Mouse (Mus musculus) neural tube, embryonic 12.5 days (tissue): ENCODE measurements around the gene Ptafr. TPM values are rescaled to one million over a fixed set of nuclear protein-coding genes. Genes with fewer than 3 reads are reported as not detected.
"Not testable (repeated sequence)": the region's sequence is repeated elsewhere in the genome, so short reads cannot be mapped to it uniquely, and the experiment has no call there.

Source experiments
- ATAC-seq: fragments of 200-750 bp; cut with Nextera tagmentation; 2 replicates; pipeline ENCODE4 v1.8.0; 2017; ENCODE audit warnings: low read depth, mild to moderate bottlenecking, moderate TSS enrichment, moderate library complexity; ENCODE audit not compliant: low FRiP score
- H3K27ac ChIP-seq: fragments of 300-500 bp; sonication (generic); 2 replicates; pipeline ENCODE4 v1.5.1; 2016
- H3K27me3 ChIP-seq: fragments of 300-500 bp; sonication (generic); replicated peaks from 2 replicates; pipeline ENCODE4 v1.6.1; 2016; ENCODE audit warnings: mild to moderate bottlenecking
- H3K36me3 ChIP-seq: fragments of 300-500 bp; sonication (generic); 2 replicates; pipeline ENCODE4 v1.6.1; 2016; ENCODE audit warnings: mild to moderate bottlenecking
- H3K4me1 ChIP-seq: fragments of 300-500 bp; sonication (generic); 2 replicates; pipeline ENCODE4 v1.6.1; 2016
- H3K4me2 ChIP-seq: fragments of 300-500 bp; sonication (generic); replicated peaks from 2 replicates; pipeline ENCODE4 v1.6.1; 2016; ENCODE audit warnings: mild to moderate bottlenecking
- H3K4me3 ChIP-seq: fragments of 300-500 bp; sonication (generic); 2 replicates; pipeline ENCODE4 v1.5.1; 2016
- H3K9ac ChIP-seq: fragments of 300-500 bp; sonication (generic); 2 replicates; pipeline ENCODE4 v1.6.1; 2016; ENCODE audit warnings: mild to moderate bottlenecking
- H3K9me3 ChIP-seq: fragments of 300-500 bp; sonication (generic); 2 replicates; pipeline ENCODE4 v1.6.1; 2016; ENCODE audit warnings: mild to moderate bottlenecking
- WGBS: fragments of 180-500 bp; shearing (Covaris S2); methylation state at CpG from one replicate; pipeline ENCODE4 v1.1.7; 2016; 5-methylcytosine and 5-hydroxymethylcytosine counted together
- polyA plus RNA-seq: library from polyadenylated mRNA; unstranded; fragments of >200 nt; fragmentation: Nextera tagmentation; extraction: Ambion mirVana; gene quantifications from 2 replicates; pipeline ENCODE4 v1.2.1, GENCODE M21; 2016

Gene Ptafr
- polyA plus RNA-seq, 1 experiment from 2014 or later = 0.66 TPM

DNA sequence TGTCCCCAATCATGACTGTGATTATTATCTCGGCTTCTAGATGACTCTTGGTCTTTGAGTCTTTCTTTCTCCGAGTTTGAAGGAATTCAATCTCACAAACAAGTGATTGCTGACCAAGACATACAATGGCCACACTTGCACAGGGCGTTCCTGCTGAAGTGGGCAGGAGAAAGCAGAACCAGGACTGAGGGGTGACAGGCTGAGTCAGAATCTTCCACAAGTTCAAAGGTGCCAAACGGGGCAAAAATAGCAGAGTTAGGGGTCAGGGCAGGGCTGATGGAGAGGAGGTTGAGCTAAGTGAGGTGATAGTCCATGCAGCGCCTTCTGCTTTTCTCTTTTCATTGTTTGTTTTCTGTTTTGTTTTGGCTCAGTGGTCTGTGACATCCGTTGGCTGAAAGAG lies 36.6 kb downstream of the Ptafr start:
- no peak for ATAC-seq
- Histone ChIP-seq H3K9me3 (no peaks in the 10 kb centered on the region), H3K27ac (no peak overlapping the region), H3K9ac (no peak overlapping the region), H3K4me3 (no peak overlapping the region), H3K27me3 (no peaks in the 10 kb centered on the region), H3K4me1 (no peaks in the 10 kb centered on the region), H3K4me2 (no peak overlapping the region), H3K36me3 (no peaks in the 10 kb centered on the region)
- WGBS = 85% methylated on average over 6 of the region's 6 CpGs

DNA sequence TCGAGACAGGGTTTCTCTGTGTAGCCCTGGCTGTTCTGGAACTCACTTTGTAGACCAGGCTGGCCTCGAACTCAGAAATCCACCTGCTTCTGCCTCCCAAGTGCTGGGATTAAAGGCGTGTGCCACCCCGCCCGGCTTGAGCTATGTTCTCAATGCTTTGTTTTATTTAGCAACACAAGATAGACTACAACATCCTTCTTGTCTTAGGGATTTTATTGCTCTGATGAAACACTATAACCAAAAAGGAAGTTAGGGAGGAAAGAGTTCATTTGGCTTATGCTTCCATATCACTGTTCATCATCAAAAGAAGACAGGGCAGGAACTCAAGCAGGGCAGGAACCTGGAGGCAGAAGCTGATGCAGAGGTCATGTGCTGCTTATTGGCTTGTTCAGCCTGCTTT lies 37.4 kb downstream of the Ptafr start:
- WGBS = 80% methylated on average over 5 of the region's 5 CpGs
- ATAC-seq = not testable (repeated sequence)

DNA sequence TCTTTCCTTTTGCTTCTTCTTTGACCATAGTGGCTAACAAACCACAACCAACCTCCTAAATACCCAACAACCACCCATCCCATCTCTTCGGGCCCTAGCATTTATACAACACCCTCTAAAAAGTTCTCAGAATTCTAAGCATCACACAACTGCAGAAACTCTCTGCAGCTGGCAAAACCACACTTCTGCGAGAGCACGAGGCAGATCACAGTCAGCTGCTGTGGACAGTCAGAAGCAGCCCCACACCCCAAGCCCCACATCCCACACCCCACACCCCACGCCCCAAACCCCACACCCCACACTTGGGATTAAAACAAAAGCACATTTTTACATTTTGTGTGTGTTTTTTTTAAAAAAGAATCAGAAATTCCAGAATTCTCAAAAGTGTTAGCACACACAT lies 39.6 kb downstream of the Ptafr start:
- Histone ChIP-seq H3K4me1 (no peaks in the 10 kb centered on the region), H3K9me3 (no peaks in the 10 kb centered on the region), H3K9ac (no peak overlapping the region), H3K4me2 (no peak overlapping the region), H3K36me3 (no peaks in the 10 kb centered on the region), H3K27me3 (no peaks in the 10 kb centered on the region), H3K4me3 (no peak overlapping the region), H3K27ac (no peak overlapping the region)
- ATAC-seq = no peak
- 81% methylated on average over 4 of the region's 4 CpGs for WGBS

More for the DNA sequence above, 37.4 kb downstream of the Ptafr start:
- not testable (repeated sequence) for H3K4me3 ChIP-seq, H3K9me3 ChIP-seq, H3K4me1 ChIP-seq, H3K9ac ChIP-seq, H3K27ac ChIP-seq, H3K4me2 ChIP-seq, H3K36me3 ChIP-seq, H3K27me3 ChIP-seq

DNA sequence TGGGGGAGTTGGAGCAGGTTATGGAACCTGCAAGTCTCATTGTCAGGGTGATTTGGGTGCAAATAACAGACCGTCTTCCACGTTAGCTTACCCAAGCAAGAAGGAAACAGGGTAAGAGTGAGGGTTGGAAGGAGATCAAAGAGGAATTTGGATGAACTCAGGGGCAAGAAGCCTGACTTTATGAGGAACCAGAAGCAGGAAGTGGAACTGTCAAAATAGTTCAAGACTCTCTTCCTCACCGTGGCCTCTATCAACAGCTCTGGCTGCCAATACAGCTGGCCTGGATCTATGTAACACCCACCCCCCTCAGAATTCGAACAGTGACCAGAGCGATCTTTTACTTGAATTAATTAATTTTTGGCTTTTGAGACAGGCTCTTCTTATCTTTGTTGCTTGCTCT lies 41.9 kb downstream of the Ptafr start:
- Histone ChIP-seq H3K9me3 (no peaks in the 10 kb centered on the region), H3K4me1 (no peaks in the 10 kb centered on the region), H3K9ac (no peak overlapping the region), H3K27me3 (no peaks in the 10 kb centered on the region), H3K27ac (no peak overlapping the region), H3K36me3 (no peaks in the 10 kb centered on the region), H3K4me2 (no peak overlapping the region), H3K4me3 (no peak overlapping the region)
- WGBS = 74% methylated on average over 5 of the region's 5 CpGs
- ATAC-seq = no peak

DNA sequence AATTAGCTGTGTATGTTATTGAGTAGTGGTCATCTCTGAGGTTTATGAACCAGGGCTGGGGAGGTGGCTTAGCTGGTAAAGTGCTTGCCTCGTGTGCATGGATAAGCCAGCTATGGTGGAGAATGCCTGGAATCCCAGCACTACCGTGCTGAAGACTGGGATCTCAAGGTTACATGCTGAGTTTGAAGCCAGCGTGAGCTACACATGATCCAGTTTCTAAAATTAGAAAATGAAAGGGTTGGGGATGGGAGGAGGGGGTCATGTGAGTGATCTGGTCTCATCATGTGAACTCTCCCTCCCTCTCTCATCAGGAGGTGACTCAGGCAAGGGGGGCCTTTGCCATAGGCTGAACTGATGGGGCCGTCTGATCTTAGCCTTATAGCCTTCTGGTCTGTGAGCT lies 44.3 kb downstream of the Ptafr start:
- no peak for ATAC-seq
- Histone ChIP-seq H3K4me1 (no peaks in the 10 kb centered on the region), H3K4me3 (no peak overlapping the region), H3K9me3 (no peaks in the 10 kb centered on the region), H3K27me3 (no peaks in the 10 kb centered on the region), H3K27ac (no peak overlapping the region), H3K9ac (no peak overlapping the region), H3K4me2 (no peak overlapping the region), H3K36me3 (no peaks in the 10 kb centered on the region)
- WGBS = 64% methylated on average over 4 of the region's 4 CpGs

DNA sequence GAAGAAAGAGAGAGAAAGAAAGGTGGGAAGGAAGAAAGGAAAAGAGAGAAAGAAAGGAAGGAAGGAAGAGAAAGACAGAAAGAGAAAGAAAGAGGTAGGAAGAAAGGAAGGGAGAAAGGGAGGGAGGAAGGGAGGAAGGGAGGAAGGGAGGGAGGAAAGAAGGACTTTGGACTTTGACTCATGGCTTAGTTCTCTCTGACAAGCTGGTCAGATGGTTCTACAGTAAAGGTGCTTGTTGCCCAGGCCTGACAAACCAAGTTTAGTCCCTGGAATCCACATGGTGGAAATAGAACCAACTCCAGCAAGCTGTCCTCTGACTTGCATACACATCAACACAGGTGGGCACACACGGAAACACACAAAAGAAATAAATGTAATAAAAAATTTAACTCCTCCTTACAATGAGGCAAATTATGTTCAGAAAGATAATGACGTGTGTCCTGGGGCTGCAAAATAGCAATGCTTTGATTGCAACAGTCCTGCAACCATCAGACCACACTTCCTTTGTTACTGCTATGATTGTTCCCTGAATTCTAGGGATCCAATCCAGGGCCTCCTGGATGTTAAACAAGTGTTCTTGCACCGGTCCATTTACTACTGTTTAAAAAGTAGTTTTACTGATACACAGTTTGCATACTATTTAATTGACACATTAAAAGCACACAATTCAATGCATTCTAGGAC lies 46.6 kb downstream of the Ptafr start:
- Histone ChIP-seq H3K4me3 (no peak overlapping the region), H3K4me1 (no peaks in the 10 kb centered on the region), H3K9me3 (no peaks in the 10 kb centered on the region), H3K36me3 (no peaks in the 10 kb centered on the region), H3K9ac (no peak overlapping the region), H3K4me2 (no peak overlapping the region), H3K27me3 (no peaks in the 10 kb centered on the region), H3K27ac (no peak overlapping the region)
- 80% methylated on average over 3 of the region's 3 CpGs for WGBS
- no peak for ATAC-seq

DNA sequence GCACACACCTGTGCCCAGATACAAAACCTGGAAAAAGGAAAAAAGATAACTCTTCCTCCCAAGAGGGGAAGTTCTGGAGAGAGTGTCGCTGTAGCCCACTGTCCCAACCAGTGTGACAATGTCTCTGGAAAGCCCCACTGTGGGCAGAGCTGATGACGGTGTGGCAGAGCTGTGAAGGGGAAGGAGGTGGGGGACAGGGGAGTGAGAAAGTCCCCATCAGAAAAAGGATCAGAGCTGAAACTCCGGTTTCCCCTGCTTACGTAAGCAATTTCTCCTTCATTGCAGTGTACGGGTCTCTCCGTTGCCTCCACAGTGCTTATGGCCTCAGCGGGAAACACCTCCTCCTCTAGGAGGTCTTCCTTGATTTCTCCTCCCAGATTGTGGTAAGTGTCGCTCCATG lies 47.5 kb downstream of the Ptafr start:
- H3K36me3 ChIP-seq = no peaks in the 10 kb centered on the region
- no peak for ATAC-seq
- H3K4me1 ChIP-seq = no peaks in the 10 kb centered on the region
- no peak overlapping the region for H3K9ac ChIP-seq
- no peaks in the 10 kb centered on the region for H3K27me3 ChIP-seq
- no peak overlapping the region for H3K27ac ChIP-seq
- 87% methylated on average over 8 of the region's 8 CpGs for WGBS
- H3K4me2 ChIP-seq = no peak overlapping the region
- no peak overlapping the region for H3K4me3 ChIP-seq
- no peaks in the 10 kb centered on the region for H3K9me3 ChIP-seq

DNA sequence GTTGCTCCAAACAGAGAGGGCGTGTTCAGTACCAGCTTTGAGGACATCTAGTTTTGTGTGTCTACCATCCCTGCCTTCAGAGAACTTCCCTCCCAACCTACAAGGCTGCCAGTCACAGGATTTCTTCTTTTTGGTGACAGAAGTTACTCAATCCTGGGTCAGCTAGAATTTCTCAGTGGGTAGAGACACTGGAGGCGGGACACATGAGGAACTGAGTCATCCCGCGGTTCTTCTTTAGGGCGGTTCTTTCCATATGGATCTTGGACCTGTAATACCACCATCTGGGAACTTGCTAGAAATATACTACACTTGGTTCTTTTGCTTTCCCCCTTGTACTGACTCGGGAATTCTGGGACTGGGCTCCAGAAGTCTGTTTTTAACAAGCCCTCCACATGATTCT lies 54.0 kb downstream of the Ptafr start:
- no peaks in the 10 kb centered on the region for H3K9me3 ChIP-seq
- H3K27me3 ChIP-seq = no peaks in the 10 kb centered on the region
- ATAC-seq = no peak
- H3K27ac ChIP-seq = no peak overlapping the region
- no peaks in the 10 kb centered on the region for H3K4me1 ChIP-seq
- no peaks in the 10 kb centered on the region for H3K36me3 ChIP-seq
- H3K4me2 ChIP-seq = no peak overlapping the region
- WGBS = 89% methylated on average over 6 of the region's 6 CpGs
- no peak overlapping the region for H3K9ac ChIP-seq
- no peak overlapping the region for H3K4me3 ChIP-seq

DNA sequence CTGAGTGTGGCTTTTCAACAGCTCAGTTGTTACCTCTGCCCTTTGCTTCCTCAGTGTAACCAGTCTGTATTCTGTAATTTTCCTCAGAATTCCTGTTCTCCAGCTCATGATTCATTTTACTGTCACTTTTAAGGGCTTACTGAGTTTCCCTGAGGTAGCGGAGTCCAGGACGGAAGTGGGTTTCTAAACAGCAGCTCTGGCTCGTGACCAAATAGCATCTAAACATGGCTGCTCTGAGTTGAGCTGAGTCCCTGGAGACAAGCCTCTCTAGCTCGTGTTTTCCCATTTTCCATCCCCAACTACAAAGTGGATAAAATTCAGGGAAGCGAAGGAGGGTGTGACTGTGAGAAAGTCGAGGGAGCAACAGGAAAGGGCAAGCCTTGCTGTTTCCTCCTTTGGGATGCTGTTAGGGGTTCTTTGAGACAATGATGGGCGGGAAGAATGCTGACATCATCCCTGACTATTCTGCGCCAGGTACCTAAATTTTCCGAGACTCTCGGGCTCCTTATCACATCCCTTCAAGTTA lies 55.0 kb downstream of the Ptafr start:
- no peak overlapping the region for H3K4me2 ChIP-seq
- no peak overlapping the region for H3K4me3 ChIP-seq
- H3K9ac ChIP-seq = no peak overlapping the region
- H3K4me1 ChIP-seq = no peaks in the 10 kb centered on the region
- no peaks in the 10 kb centered on the region for H3K36me3 ChIP-seq
- no peak for ATAC-seq
- H3K9me3 ChIP-seq = no peaks in the 10 kb centered on the region
- no peaks in the 10 kb centered on the region for H3K27me3 ChIP-seq
- 87% methylated on average over 10 of the region's 10 CpGs for WGBS
- no peak overlapping the region for H3K27ac ChIP-seq

DNA sequence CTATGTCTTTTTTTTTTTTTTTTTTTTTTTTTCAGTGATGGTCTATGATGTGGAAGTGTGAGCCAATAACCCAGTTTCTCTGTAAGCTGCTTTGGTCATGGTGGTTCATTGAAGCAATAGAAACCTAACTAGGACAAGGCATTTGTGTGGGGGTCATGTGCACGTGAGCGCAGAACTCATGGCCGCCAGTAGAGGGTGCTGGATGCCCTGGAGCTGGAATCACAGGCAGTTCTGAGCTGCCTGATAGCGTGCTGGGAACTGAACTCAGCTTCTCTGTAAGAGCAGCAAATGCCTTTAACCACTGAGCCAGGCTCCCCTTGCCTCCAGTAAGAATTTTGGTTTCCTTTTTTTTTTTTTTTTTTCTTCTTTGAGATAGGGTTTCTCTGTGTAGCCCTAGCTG lies 56.3 kb downstream of the Ptafr start:
- no peak overlapping the region for H3K4me3 ChIP-seq
- no peak overlapping the region for H3K27ac ChIP-seq
- H3K4me2 ChIP-seq = no peak overlapping the region
- 89% methylated on average over 4 of the region's 4 CpGs for WGBS
- ATAC-seq = no peak
- no peaks in the 10 kb centered on the region for H3K4me1 ChIP-seq
- no peak overlapping the region for H3K9ac ChIP-seq
- H3K36me3 ChIP-seq = no peaks in the 10 kb centered on the region
- H3K9me3 ChIP-seq = no peaks in the 10 kb centered on the region
- no peaks in the 10 kb centered on the region for H3K27me3 ChIP-seq

DNA sequence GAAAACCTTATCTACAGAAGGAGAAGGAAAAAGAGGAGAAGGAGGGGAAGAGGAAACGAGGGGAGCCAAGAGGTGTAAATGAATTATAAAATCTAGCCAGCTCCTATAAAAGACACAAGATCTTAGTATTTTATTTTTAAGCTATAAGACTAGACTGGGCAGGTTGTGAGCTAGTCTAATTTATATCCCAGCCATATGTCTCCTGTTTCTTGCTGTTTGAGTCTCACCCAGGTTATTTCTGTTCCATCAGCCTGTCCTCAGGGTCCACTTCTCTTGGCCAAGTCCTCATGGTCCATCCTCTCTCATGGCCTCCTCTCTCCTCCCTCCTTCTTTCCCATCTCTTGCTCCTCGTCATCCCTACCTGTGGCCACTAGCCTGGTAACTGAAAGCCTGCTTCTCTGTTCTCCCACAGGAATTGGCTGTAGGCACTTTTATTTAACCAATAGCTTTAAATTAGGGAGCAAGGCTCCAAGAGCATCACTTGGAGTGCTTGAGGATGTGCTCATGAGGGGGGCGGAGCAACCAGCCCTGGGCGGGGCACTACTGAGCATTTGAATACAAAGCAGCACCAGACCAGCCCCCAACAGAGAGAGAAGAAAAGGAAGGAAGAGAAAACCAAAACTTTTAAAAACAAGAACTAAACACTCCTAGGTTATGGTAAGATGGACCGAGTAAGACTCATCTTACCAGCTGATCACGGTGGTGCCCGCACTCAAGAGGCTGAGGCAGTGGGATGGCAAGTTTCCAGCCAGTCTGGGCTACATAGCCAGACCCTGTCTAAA lies 57.6 kb downstream of the Ptafr start:
- Histone ChIP-seq H3K4me3 (no peak overlapping the region), H3K4me1 (no peaks in the 10 kb centered on the region), H3K9me3 (no peaks in the 10 kb centered on the region), H3K36me3 (no peaks in the 10 kb centered on the region), H3K4me2 (no peak overlapping the region), H3K9ac (no peak overlapping the region), H3K27ac (no peak overlapping the region), H3K27me3 (no peaks in the 10 kb centered on the region)
- 75% methylated on average over 7 of the region's 7 CpGs for WGBS
- no peak for ATAC-seq

DNA sequence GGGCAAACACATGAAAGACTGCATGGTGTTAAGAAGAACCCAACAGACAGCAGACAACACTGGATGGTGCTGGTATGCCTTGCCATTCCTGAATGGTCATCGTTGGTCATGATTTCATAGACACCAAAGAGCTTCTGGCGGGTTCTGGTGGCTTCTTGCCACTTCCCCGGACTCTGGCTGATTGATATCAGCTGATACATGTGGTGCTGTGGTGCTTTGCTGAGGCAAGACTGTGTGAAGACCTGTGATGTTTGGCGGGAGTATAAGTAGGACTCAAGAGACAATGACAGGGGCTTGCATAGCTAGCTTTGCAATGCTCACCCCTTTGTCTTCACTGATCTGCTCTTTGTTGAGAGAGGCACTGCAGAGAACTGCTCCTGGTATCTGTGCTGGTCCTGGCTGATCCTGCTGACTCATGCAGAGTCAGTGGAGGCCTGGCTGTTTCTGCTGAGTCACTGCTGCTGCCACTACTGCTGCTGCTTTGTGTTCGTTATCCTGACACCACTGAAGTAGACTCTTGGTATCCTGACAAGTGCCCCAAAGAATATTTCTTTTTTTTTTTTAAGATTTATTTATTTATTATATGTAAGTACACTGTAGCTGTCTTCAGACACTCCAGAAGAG lies 60.3 kb downstream of the Ptafr start:
- no peaks in the 10 kb centered on the region for H3K4me1 ChIP-seq
- no peak overlapping the region for H3K27ac ChIP-seq
- no peak overlapping the region for H3K4me2 ChIP-seq
- H3K9ac ChIP-seq = no peak overlapping the region
- no peaks in the 10 kb centered on the region for H3K27me3 ChIP-seq
- no peak overlapping the region for H3K4me3 ChIP-seq
- ATAC-seq = no peak
- H3K36me3 ChIP-seq = no peaks in the 10 kb centered on the region
- 85% methylated on average over 5 of the region's 5 CpGs for WGBS
- H3K9me3 ChIP-seq = no peaks in the 10 kb centered on the region
